ENCODE assay signal across 8 mouse cellular contexts in the genomic region with DNA sequence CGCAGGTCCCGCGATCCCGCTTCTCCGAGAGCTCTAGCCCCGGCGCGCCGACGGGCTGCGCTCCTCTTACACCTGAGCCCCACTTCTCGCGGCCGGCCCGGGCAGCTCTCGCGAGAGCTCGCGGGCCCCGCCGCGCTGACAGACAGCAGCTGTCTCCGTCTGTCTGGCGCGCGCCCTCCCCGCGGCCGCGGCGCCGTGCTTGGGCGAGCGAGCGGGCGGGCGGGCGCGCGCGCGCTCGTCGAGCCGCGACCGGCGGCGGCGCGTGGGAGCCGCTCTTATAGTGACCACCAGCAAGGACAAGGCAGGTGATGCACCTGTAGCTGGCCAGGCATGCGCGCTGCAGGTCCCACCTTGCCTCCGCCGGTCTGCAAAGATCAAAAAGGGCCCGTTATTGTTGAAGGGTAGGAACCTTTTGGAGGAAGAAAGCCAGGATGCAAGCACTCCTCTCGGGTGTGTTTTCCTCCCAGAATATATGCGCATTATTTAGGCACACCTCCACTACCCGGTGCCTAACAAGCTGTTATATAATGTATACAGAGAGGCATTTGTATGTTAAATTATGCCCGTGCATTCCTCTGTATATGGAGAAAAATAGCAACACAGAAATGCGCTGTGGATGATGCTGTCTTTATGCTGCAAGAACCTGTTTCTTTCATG. TPM values are rescaled to one million over a fixed set of nuclear protein-coding genes. Genes with fewer than 3 reads are reported as not detected.
DNase-seq lines count a peak whose midpoint lies in the region; ATAC-seq and TF ChIP-seq lines count a peak whose summit lies in the region.

A gene (minus strand): TSS at position 34 of the 657 bp plus-strand sequence.

- peaks cover 3% of the 10 kb centered on the region; the same call in 1 of the 2 replicates for H3K4me1 ChIP-seq in heart, adult 2 months (ENCODE audit: control insufficient read depth, insufficient read depth, low read length)
- H3K4me1 ChIP-seq in bone marrow, adult 2 months (ENCODE audit: control insufficient read depth, insufficient read depth, low read length): no peaks in the 10 kb centered on the region; the same call in 1 of the 2 replicates
- peaks cover 9% of the 10 kb centered on the region; the same call in 1 of the 2 replicates for H3K4me1 ChIP-seq in intestine, postnatal 0 days (replicated peaks; ENCODE audit: control insufficient read depth, insufficient read depth, low read length)

- peak within 1 kb of the TSS; percentile 2; the same call in 1 of the 2 replicates for H3K9ac ChIP-seq in heart, adult 2 months (ENCODE audit: low read depth, low read length)
- H3K9ac ChIP-seq in intestine, postnatal 0 days (ENCODE audit: low read depth, low read length): peak within 1 kb of the TSS; percentile 22; the same call in 1 of the 2 replicates

- TF ChIP-seq EP300 in heart, adult 2 months (IDR thresholded peaks at IDR 0.05; ENCODE audit: insufficient read depth, low read depth, low read length): no peak

- H3K36me3 ChIP-seq in heart, adult 2 months (ENCODE audit: control insufficient read depth, insufficient read depth, low read length): no peaks in the 10 kb centered on the region
- no peaks in the 10 kb centered on the region for H3K36me3 ChIP-seq in intestine, postnatal 0 days (ENCODE audit: control insufficient read depth, insufficient read depth)

- H3K4me3 ChIP-seq in heart, adult 2 months: peak within 1 kb of the TSS; percentile 35
- H3K4me3 ChIP-seq in bone marrow, adult 2 months (replicated peaks; ENCODE audit: control insufficient read depth, low read depth, low read length): peak within 1 kb of the TSS; percentile 36
- H3K4me3 ChIP-seq in intestine, postnatal 0 days (ENCODE audit: low read depth, low read length): peak within 1 kb of the TSS; percentile 52

- peak; percentile 51 to 59 for DNase-seq in heart, adult 2 months
- no peak for DNase-seq in heart, adult 8-10 months (ENCODE audit: low spot score)
- DNase-seq in gastrocnemius, adult 8-10 months (ENCODE audit: low spot score in 2 of 2): peak; percentile 29 to 65
- peak; percentile 52 for DNase-seq in lung, postnatal 10 days
- peak; percentile 67 for DNase-seq in retina, postnatal 7 days (ENCODE audit: low read depth, low spot score)

- no peak within 1 kb of the TSS for H3K27ac ChIP-seq in heart, adult 2 months
- H3K27ac ChIP-seq in bone marrow, adult 2 months (ENCODE audit: control insufficient read depth, insufficient read depth, low read depth, low read length, poor library complexity): no peak within 1 kb of the TSS; the same call in 1 of the 2 replicates
- no peak within 1 kb of the TSS for H3K27ac ChIP-seq in intestine, postnatal 0 days (ENCODE audit: low read depth, low read length)

- intact Hi-C loops in heart, adult 2 months (cut with DNase I): no loop called here

- peak within 1 kb of the TSS; percentile 86 for H3K4me2 ChIP-seq in intestine, postnatal 0 days (replicated peaks; ENCODE audit: low read depth)

- TF ChIP-seq POLR2A in heart, adult 2 months (IDR thresholded peaks at IDR 0.05; ENCODE audit: insufficient read depth, low read depth, low read length): no peak
- no peak for TF ChIP-seq POLR2A in bone marrow, adult 2 months (IDR thresholded peaks at IDR 0.05; ENCODE audit: borderline replicate concordance, control insufficient read depth, low read depth, low read length)

- H3K9me3 ChIP-seq in intestine, postnatal 0 days (ENCODE audit: control insufficient read depth): no peaks in the 10 kb centered on the region

- 1% methylated on average over 62 of the region's 62 CpGs for WGBS in heart, adult 2 months
- under 1% methylated on average over 62 of the region's 62 CpGs for WGBS in bone marrow, adult 2 months
- WGBS in intestine, postnatal 0 days: under 1% methylated on average over 62 of the region's 62 CpGs

- H3K27me3 ChIP-seq in heart, adult 2 months (ENCODE audit: control insufficient read depth, insufficient read depth, low read length): peaks cover 37% of the 10 kb centered on the region
- peaks cover 93% of the 10 kb centered on the region for H3K27me3 ChIP-seq in intestine, postnatal 0 days (replicated peaks; ENCODE audit: control insufficient read depth, insufficient read depth, low read length)

- no peaks in the 10 kb centered on the region for H3K79me2 ChIP-seq in heart, adult 2 months (replicated peaks; ENCODE audit: control insufficient read depth, insufficient read depth, low read length)

- peak; percentile 93 for ATAC-seq in intestine, postnatal 0 days
- ATAC-seq in monocyte, adult 5-6 weeks (replicated peaks; ENCODE audit: insufficient number of reproducible peaks, low FRiP score, low TSS enrichment, poor library complexity, severe bottlenecking): no peak

- TF ChIP-seq CTCF in heart, adult 2 months (IDR thresholded peaks at IDR 0.05): no peak
- no peak for TF ChIP-seq CTCF in bone marrow, adult 2 months (IDR thresholded peaks at IDR 0.05; ENCODE audit: control insufficient read depth, insufficient read depth, low read length)
- no peak for TF ChIP-seq CTCF in intestine, postnatal 0 days (IDR thresholded peaks at IDR 0.05; ENCODE audit: low read depth)

RNA-seq across cellular contexts. Expression of the gene that starts here (rescaled TPM):
- under 1 TPM; 0.16 to 0.18 TPM for total RNA-seq in heart, adult 2 months (2021)
- 0.02 TPM in 1 of 2 replicates, not detected in the other for polyA plus RNA-seq in heart, adult 2 months (2012; rRNA removed)
- total RNA-seq in heart, adult 8-10 months (2022): under 1 TPM in 2 of 4 experiments, not detected in 2; 0.13 to 0.19 TPM
- polyA plus RNA-seq in bone marrow, adult 2 months (2011; ENCODE audit: insufficient read depth, insufficient read length, low replicate concordance, missing spikeins): 1.7 TPM in 1 of 2 replicates, not detected in the other
- 1 to 10 TPM in 2 of 4 experiments, under 1 TPM in 2; 0.39 to 1.1 (median 0.92) TPM for total RNA-seq in gastrocnemius, adult 8-10 months (2022)
- 0.25 and 0.39 TPM in 2 replicates for polyA plus RNA-seq in intestine, postnatal 0 days (2015; fragmentation: Nextera tagmentation; extraction: Ambion mirVana)
- not detected in 3 replicates for total RNA-seq in monocyte, adult 5-6 weeks (2017)

Comparison
In these comparisons a context has a peak if more than half of its experiments do, and no peak if none do; other contexts are left out.
1. Peak in DNase-seq, H3K4me3 ChIP-seq and H3K9ac ChIP-seq in heart, adult 2 months; RNA of the gene not detected or under 1 TPM.
2. Peak in ATAC-seq, H3K4me3 ChIP-seq, H3K9ac ChIP-seq and H3K4me2 ChIP-seq in intestine, postnatal 0 days; RNA of the gene not detected or under 1 TPM.